Mouse (Mus musculus) heart, postnatal 0 days (tissue): Measurements from ENCODE around the gene Shoc2. TPM values are rescaled to one million over a fixed set of nuclear protein-coding genes. Genes with fewer than 3 reads are reported as not detected.

ENCODE experiments used
- ATAC-seq: fragments of 200-750 bp; cut with Nextera tagmentation; 2 replicates; pipeline ENCODE4 v1.8.0; 2017; ENCODE audit warnings: low read depth, moderate number of reproducible peaks, moderate library complexity; ENCODE audit not compliant: insufficient read depth
- DNase-seq: peaks from one replicate; pipeline ENCODE4 v3.0.0-alpha.2; 2016; ENCODE audit warnings: low spot score
- H3K27ac ChIP-seq: fragments of 300-500 bp; sonication (generic); 2 replicates; pipeline ENCODE4 v1.5.1; 2014; ENCODE audit warnings: low read depth, mild to moderate bottlenecking
- H3K27me3 ChIP-seq: fragments of 300-500 bp; sonication (generic); 2 replicates; pipeline ENCODE4 v1.6.1; 2014; ENCODE audit warnings: low read length, mixed read lengths; ENCODE audit not compliant: control insufficient read depth, insufficient read depth
- H3K36me3 ChIP-seq: fragments of 300-500 bp; sonication (generic); replicated peaks from 2 replicates; pipeline ENCODE4 v1.6.1; 2014; ENCODE audit warnings: low read length, mixed read lengths; ENCODE audit not compliant: control insufficient read depth, insufficient read depth
- H3K4me1 ChIP-seq: fragments of 300-500 bp; sonication (generic); 2 replicates; pipeline ENCODE4 v1.6.1; 2014; ENCODE audit warnings: antibody characterized with exemption; ENCODE audit not compliant: control insufficient read depth, insufficient read depth
- H3K4me2 ChIP-seq: fragments of 300-500 bp; sonication (generic); 2 replicates; pipeline ENCODE4 v1.6.1; 2014; ENCODE audit warnings: low read depth, mild to moderate bottlenecking, low read length, moderate library complexity
- H3K4me3 ChIP-seq: fragments of 300-500 bp; sonication (generic); 2 replicates; pipeline ENCODE4 v1.5.1; 2014; ENCODE audit warnings: low read depth, low read length
- H3K9ac ChIP-seq: fragments of 300-500 bp; sonication (generic); replicated peaks from 2 replicates; pipeline ENCODE4 v1.6.1; 2014; ENCODE audit warnings: low read depth, low read length, mixed read lengths
- H3K9me3 ChIP-seq: fragments of 300-500 bp; sonication (generic); replicated peaks from 2 replicates; pipeline ENCODE4 v1.6.1; 2016; ENCODE audit warnings: low read length; ENCODE audit not compliant: control insufficient read depth
- CTCF ChIP-seq: IDR thresholded peaks from 2 replicates; pipeline ENCODE4 v1.5.1; 2016; ENCODE audit warnings: antibody characterized with exemption, control low read depth, low read depth
- EP300 ChIP-seq: IDR thresholded peaks from 2 replicates; pipeline ENCODE4 v1.6.1; 2016; ENCODE audit warnings: antibody characterized with exemption, low read depth
- WGBS: fragments of 180-500 bp; shearing (Covaris S2); extraction: QIAGEN DNeasy Blood & Tissue Kit; methylation state at CpG from one replicate; pipeline ENCODE4 v1.1.7; 2014; 5-methylcytosine and 5-hydroxymethylcytosine counted together
- polyA plus RNA-seq: library from polyadenylated mRNA; unstranded; fragments of >200 nt; fragmentation: Nextera tagmentation; extraction: Ambion mirVana; gene quantifications from 2 replicates; pipeline ENCODE4 v1.2.1, GENCODE M21; 2015
- total RNA-seq: library from RNA; depleted of rRNA; stranded (reverse); fragments of >200 nt; gene quantifications from 2 replicates; pipeline ENCODE4 v1.2.3, GENCODE M21; 2014; ENCODE audit warnings: low replicate concordance; rRNA removed

Gene Shoc2
- total RNA-seq (38.0 and 48.6 TPM in 2 replicates), polyA plus RNA-seq (20.1 and 22.1 TPM in 2 replicates)

GRCm38 (mm10) chr19:53943802-53944785 lies at the start of gene Shoc2, which contains the start of gene Bbip1:
Gene Shoc2, plus strand, starts transcription at chr19:53944306.
Gene Bbip1, minus strand, starts transcription at chr19:53944627.
- Histone ChIP-seq H3K36me3 (no peaks in the 10 kb centered on the region), H3K4me3 (peak within 1 kb of the TSS; percentile 89), H3K9me3 (no peaks in the 10 kb centered on the region), H3K27me3 (no peaks in the 10 kb centered on the region), H3K4me1 (peaks cover 15% of the 10 kb centered on the region), H3K27ac (peak within 1 kb of the TSS; percentile 96), H3K9ac (peak within 1 kb of the TSS; percentile 98), H3K4me2 (peak within 1 kb of the TSS; percentile 83)
- TF ChIP-seq EP300: peak; percentile 95
- TF ChIP-seq CTCF: no peak
- under 1% methylated on average over 61 of the region's 62 CpGs for WGBS
- DNase-seq: peak; percentile 100
- peak; percentile 92 for ATAC-seq

GRCm38 (mm10) chr19:53894538-53895121 lies 49.5 kb upstream of the Shoc2 start:
- no peak for DNase-seq
- Histone ChIP-seq H3K36me3 (no peaks in the 10 kb centered on the region), H3K9ac (no peak overlapping the region)

GRCm38 (mm10) chr19:53898046-53898445 lies 46.1 kb upstream of the Shoc2 start:
- Histone ChIP-seq H3K27me3 (no peaks in the 10 kb centered on the region), H3K4me2 (no peak overlapping the region), H3K36me3 (no peaks in the 10 kb centered on the region), H3K4me1 (peaks cover 29% of the 10 kb centered on the region), H3K4me3 (no peak overlapping the region), H3K27ac (peak overlapping the region; percentile 69), H3K9me3 (no peaks in the 10 kb centered on the region), H3K9ac (no peak overlapping the region)
- TF ChIP-seq EP300: no peak
- no peak for TF ChIP-seq CTCF
- ATAC-seq (0 out of 2 replicates have a peak, but pooled peaks have one; percentile 28), DNase-seq (peak; percentile 30)
- WGBS: 61% methylated on average over 5 of the region's 5 CpGs

More at GRCm38 (mm10) chr19:53894538-53895121, 49.5 kb upstream of the Shoc2 start:
- no peak overlapping the region for H3K4me2 ChIP-seq
- H3K27ac ChIP-seq: peak overlapping the region; percentile 68; the same call in 1 of the 2 replicates
- no peaks in the 10 kb centered on the region for H3K9me3 ChIP-seq
- no peak for ATAC-seq
- peaks cover 40% of the 10 kb centered on the region for H3K4me1 ChIP-seq
- no peaks in the 10 kb centered on the region for H3K27me3 ChIP-seq
- TF ChIP-seq EP300 (no peak), CTCF (no peak)
- 76% methylated on average over 12 of the region's 12 CpGs for WGBS
- H3K4me3 ChIP-seq: no peak overlapping the region

- no peak for ATAC-seq
- Histone ChIP-seq H3K27me3 (no peaks in the 10 kb centered on the region), H3K4me2 (no peak overlapping the region), H3K27ac (peak overlapping the region; percentile 69), H3K9ac (no peak overlapping the region), H3K4me3 (no peak overlapping the region), H3K4me1 (peaks cover 26% of the 10 kb centered on the region), H3K9me3 (no peaks in the 10 kb centered on the region), H3K36me3 (no peaks in the 10 kb centered on the region)
- 69% methylated on average over 4 of the region's 4 CpGs for WGBS
- DNase-seq: no peak
- TF ChIP-seq EP300: no peak
These were observed 45.6 kb upstream of the Shoc2 start for GRCm38 (mm10) chr19:53898498-53898897.

GRCm38 (mm10) chr19:53898970-53899900 lies 44.9 kb upstream of the Shoc2 start:
- DNase-seq (no peak), ATAC-seq (no peak)
- Histone ChIP-seq H3K9ac (no peak overlapping the region), H3K27ac (no peak overlapping the region), H3K27me3 (no peaks in the 10 kb centered on the region), H3K4me3 (no peak overlapping the region), H3K9me3 (no peaks in the 10 kb centered on the region), H3K4me1 (peaks cover 20% of the 10 kb centered on the region), H3K36me3 (no peaks in the 10 kb centered on the region), H3K4me2 (no peak overlapping the region)
- no peak for TF ChIP-seq EP300
- no peak for TF ChIP-seq CTCF
- 82% methylated on average over 25 of the region's 25 CpGs for WGBS
